Mouse (Mus musculus) hindbrain, embryonic 10.5 days (tissue): ENCODE measurements around the gene Txnip. TPM values are rescaled to one million over a fixed set of nuclear protein-coding genes. Genes with fewer than 3 reads are reported as not detected.

ENCODE experiments used
- DNase-seq: peaks from one replicate; pipeline ENCODE4 v3.0.0-alpha.2; 2017; ENCODE audit warnings: low spot score
- H3K27ac ChIP-seq: fragments of 300-500 bp; sonication (generic); 2 replicates; pipeline ENCODE4 v1.5.1; 2016; ENCODE audit warnings: mild to moderate bottlenecking, moderate library complexity
- H3K27me3 ChIP-seq: fragments of 300-500 bp; sonication (generic); 2 replicates; pipeline ENCODE4 v1.6.1; 2016; ENCODE audit warnings: mild to moderate bottlenecking; ENCODE audit not compliant: poor library complexity, insufficient read depth, severe bottlenecking
- H3K36me3 ChIP-seq: fragments of 300-500 bp; sonication (generic); 2 replicates; pipeline ENCODE4 v1.6.1; 2016; ENCODE audit warnings: mild to moderate bottlenecking, moderate library complexity
- H3K4me1 ChIP-seq: fragments of 300-500 bp; sonication (generic); replicated peaks from 2 replicates; pipeline ENCODE4 v1.6.1; 2016; ENCODE audit warnings: mild to moderate bottlenecking
- H3K4me3 ChIP-seq: fragments of 300-500 bp; sonication (generic); 2 replicates; pipeline ENCODE4 v1.5.1; 2016; ENCODE audit warnings: mild to moderate bottlenecking, moderate library complexity
- H3K9me3 ChIP-seq: fragments of 300-500 bp; sonication (generic); 2 replicates; pipeline ENCODE4 v1.6.1; 2016; ENCODE audit warnings: mild to moderate bottlenecking, moderate library complexity
- WGBS: fragments of 180-500 bp; shearing (Covaris S2); methylation state at CpG from one replicate; pipeline ENCODE4 v1.1.7; 2016; 5-methylcytosine and 5-hydroxymethylcytosine counted together
- polyA plus RNA-seq: library from polyadenylated mRNA; unstranded; fragments of >200 nt; fragmentation: Nextera tagmentation; extraction: Ambion mirVana; gene quantifications from 2 replicates; pipeline ENCODE4 v1.2.1, GENCODE M21; 2016

The Txnip gene
- polyA plus RNA-seq, 1 experiment from 2014 or later = 36.3 TPM

DNA sequence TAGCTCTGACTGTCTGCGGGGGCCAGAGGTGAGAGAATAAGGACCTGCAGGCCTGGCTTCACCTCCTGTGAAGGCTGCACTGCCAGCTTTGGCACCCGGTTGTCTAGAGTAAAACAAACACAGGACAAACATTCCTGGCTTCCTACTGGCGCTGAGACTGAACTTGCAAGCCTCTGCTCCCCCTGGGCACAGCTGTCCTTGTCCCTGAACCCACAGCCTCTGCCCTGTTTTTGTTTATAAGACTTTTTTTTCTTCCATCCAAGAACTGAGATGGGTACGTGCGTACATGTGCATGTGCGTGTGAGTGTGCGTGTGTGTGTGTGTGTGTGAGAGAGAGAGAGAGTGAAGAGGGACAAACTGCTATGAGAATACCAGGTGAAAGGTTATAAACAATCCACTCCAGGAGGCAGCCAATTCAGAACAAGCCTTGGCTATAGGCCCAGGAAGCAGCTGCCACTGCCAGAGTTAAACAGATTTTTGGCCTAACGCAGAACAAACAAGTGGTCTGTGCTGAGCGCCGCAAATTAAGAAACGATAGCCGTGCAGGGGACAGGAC, 2.6 kb upstream of the Txnip start:
- Histone ChIP-seq H3K4me1 (peaks cover 47% of the 10 kb centered on the region), H3K36me3 (peaks cover 10% of the 10 kb centered on the region), H3K4me3 (no peak overlapping the region), H3K9me3 (no peaks in the 10 kb centered on the region), H3K27ac (peak overlapping the region; percentile 46), H3K27me3 (peaks cover 4% of the 10 kb centered on the region; the same call in 1 of the 2 replicates)
- no peak for DNase-seq
- WGBS = 59% methylated on average over 12 of the region's 12 CpGs

DNA sequence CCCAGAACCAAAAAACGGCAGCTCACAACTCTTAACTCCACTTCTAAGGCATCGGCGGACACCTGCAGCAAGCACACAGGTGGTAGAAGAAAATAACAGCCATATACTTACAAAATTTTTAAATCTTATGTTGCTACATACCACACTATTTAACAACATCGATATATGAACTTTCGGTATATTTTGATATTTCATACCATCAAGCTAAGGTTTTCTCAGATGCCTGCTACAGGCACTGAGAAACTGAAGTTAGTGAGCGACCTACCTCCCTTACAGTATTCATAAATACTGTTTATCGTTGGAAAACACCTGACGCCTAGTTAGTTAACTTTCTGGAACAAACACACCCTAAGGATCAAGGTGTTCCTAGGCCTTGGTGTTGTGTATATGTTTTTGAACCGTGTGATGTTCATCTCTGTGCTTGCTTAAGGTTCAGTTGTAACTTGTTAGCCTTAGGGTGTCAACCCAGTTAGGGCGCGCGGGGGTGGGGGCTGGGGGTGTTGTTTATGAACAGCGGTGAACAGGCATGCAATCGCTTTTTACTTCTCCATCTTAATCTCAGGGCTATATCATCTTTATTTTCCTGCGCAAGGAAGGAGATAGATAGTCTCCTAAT, 1.6 kb upstream of the Txnip start:
- H3K27ac ChIP-seq = peak overlapping the region; percentile 92
- H3K27me3 ChIP-seq = peaks cover 4% of the 10 kb centered on the region; the same call in 1 of the 2 replicates
- H3K9me3 ChIP-seq = no peaks in the 10 kb centered on the region
- whole genome bisulfite sequencing = 82% methylated on average over 15 of the region's 15 CpGs
- peaks cover 20% of the 10 kb centered on the region for H3K36me3 ChIP-seq
- peak overlapping the region; percentile 75; the same call in 1 of the 2 replicates for H3K4me3 ChIP-seq
- H3K4me1 ChIP-seq = peaks cover 54% of the 10 kb centered on the region
- DNase-seq = no peak

- Histone ChIP-seq H3K36me3 (peaks cover 24% of the 10 kb centered on the region), H3K9me3 (no peaks in the 10 kb centered on the region), H3K4me3 (peak overlapping the region; percentile 75), H3K27ac (peak overlapping the region; percentile 92), H3K4me1 (peaks cover 53% of the 10 kb centered on the region), H3K27me3 (peaks cover under 1% of the 10 kb centered on the region; the same call in 1 of the 2 replicates)
- no peak for DNase-seq
- WGBS = 11% methylated on average over 22 of the region's 22 CpGs
These were observed 814 bp upstream of the Txnip start for GRCm38 (mm10) chr3:96556651-96557635.

DNA sequence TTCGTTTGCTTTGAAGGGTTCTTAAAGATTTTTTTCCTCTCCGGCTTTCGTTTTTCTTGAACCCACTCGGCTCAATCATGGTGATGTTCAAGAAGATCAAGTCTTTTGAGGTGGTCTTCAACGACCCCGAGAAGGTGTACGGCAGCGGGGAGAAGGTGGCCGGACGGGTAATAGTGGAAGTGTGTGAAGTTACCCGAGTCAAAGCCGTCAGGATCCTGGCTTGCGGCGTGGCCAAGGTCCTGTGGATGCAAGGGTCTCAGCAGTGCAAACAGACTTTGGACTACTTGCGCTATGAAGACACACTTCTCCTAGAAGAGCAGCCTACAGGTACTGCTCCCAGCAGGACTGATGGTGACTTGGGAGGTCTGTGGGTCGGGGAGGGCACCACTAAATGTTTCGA, 402 bp downstream of the Txnip start:
- DNase-seq = no peak
- peak overlapping the region; percentile 92 for H3K27ac ChIP-seq
- peak overlapping the region; percentile 75 for H3K4me3 ChIP-seq
- no peaks in the 10 kb centered on the region for H3K9me3 ChIP-seq
- H3K4me1 ChIP-seq = peaks cover 53% of the 10 kb centered on the region
- H3K27me3 ChIP-seq = no peaks in the 10 kb centered on the region
- WGBS = under 1% methylated on average over 17 of the region's 17 CpGs
- peaks cover 24% of the 10 kb centered on the region for H3K36me3 ChIP-seq

GRCm38 (mm10) chr3:96558668-96559196, 975 bp downstream of the Txnip start:
- H3K27ac ChIP-seq = peak overlapping the region; percentile 92
- no peak for DNase-seq
- H3K27me3 ChIP-seq = no peaks in the 10 kb centered on the region
- H3K4me3 ChIP-seq = peak overlapping the region; percentile 75
- H3K36me3 ChIP-seq = peaks cover 24% of the 10 kb centered on the region
- 55% methylated on average over 10 of the region's 10 CpGs for WGBS
- peaks cover 53% of the 10 kb centered on the region for H3K4me1 ChIP-seq
- no peaks in the 10 kb centered on the region for H3K9me3 ChIP-seq

DNA sequence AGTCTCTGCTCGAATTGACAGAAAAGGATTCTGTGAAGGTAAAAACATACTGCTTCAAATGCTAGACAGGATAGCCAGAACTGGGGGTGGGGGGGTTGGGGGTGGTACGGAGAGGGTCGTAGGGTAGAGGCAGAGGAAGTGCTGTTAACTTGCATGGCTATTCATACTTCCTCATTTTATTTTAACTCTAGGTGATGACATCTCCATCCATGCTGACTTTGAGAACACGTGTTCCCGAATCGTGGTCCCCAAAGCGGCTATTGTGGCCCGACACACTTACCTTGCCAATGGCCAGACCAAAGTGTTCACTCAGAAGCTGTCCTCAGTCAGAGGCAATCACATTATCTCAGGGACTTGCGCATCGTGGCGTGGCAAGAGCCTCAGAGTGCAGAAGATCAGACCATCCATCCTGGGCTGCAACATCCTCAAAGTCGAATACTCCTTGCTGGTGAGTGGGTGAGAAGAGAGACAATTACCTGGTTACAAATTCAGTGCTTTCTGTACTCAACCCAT, 1.7 kb downstream of the Txnip start:
- Histone ChIP-seq H3K27me3 (no peaks in the 10 kb centered on the region), H3K36me3 (peaks cover 24% of the 10 kb centered on the region), H3K9me3 (no peaks in the 10 kb centered on the region), H3K27ac (no peak overlapping the region; the same call in 1 of the 2 replicates), H3K4me3 (peak overlapping the region; percentile 75), H3K4me1 (peaks cover 60% of the 10 kb centered on the region)
- DNase-seq = no peak
- WGBS = 88% methylated on average over 12 of the region's 12 CpGs

DNA sequence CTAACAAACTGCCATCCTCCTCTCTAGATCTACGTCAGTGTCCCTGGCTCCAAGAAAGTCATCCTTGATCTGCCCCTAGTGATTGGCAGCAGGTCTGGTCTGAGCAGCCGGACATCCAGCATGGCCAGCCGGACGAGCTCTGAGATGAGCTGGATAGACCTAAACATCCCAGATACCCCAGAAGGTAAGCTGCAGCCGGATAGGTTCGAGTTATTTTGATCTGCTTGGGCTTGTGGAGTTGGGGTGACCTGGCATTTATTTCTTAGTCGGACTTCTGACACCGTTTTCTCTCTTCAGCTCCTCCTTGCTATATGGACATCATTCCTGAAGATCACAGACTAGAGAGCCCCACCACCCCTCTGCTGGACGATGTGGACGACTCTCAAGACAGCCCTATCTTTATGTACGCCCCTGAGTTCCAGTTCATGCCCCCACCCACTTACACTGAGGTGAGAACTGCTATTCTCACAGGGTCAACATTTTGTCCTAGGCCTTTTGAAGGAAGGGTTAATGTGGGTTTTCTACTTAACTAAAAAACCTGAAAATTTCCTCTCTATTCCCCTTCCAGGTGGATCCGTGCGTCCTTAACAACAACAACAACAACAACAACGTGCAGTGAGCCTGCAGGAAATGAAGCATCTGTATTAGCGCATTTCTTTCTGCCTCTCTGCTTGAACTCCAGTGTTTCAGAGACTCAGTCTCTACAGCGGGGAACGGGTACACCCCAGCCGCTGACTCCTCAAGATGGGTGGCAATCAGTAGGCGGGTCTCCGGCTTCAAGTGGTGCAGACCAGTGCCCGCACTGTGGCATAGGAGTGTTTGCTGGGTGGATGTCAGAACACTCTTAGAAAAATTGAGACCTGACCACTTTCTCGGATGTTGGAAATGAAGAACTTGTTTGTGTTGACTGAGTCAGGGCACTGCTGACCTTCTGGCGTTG, 2.4 kb downstream of the Txnip start:
- no peak overlapping the region; the same call in 1 of the 2 replicates for H3K27ac ChIP-seq
- WGBS = 91% methylated on average over 23 of the region's 23 CpGs

GRCm38 (mm10) chr3:96560881-96561668, 3.3 kb downstream of the Txnip start:
- no peak for DNase-seq
- H3K27ac ChIP-seq = no peak overlapping the region
- H3K9me3 ChIP-seq = no peaks in the 10 kb centered on the region
- peaks cover 24% of the 10 kb centered on the region for H3K36me3 ChIP-seq
- 92% methylated on average over 9 of the region's 9 CpGs for WGBS
- peaks cover 49% of the 10 kb centered on the region for H3K4me1 ChIP-seq
- no peaks in the 10 kb centered on the region for H3K27me3 ChIP-seq
- peak overlapping the region; percentile 75 for H3K4me3 ChIP-seq

More for the DNA sequence above, 2.4 kb downstream of the Txnip start:
- DNase-seq = no peak
- no peaks in the 10 kb centered on the region for H3K9me3 ChIP-seq
- H3K36me3 ChIP-seq = peaks cover 24% of the 10 kb centered on the region
- H3K27me3 ChIP-seq = no peaks in the 10 kb centered on the region
- H3K4me1 ChIP-seq = peaks cover 56% of the 10 kb centered on the region
- H3K4me3 ChIP-seq = peak overlapping the region; percentile 75

DNA sequence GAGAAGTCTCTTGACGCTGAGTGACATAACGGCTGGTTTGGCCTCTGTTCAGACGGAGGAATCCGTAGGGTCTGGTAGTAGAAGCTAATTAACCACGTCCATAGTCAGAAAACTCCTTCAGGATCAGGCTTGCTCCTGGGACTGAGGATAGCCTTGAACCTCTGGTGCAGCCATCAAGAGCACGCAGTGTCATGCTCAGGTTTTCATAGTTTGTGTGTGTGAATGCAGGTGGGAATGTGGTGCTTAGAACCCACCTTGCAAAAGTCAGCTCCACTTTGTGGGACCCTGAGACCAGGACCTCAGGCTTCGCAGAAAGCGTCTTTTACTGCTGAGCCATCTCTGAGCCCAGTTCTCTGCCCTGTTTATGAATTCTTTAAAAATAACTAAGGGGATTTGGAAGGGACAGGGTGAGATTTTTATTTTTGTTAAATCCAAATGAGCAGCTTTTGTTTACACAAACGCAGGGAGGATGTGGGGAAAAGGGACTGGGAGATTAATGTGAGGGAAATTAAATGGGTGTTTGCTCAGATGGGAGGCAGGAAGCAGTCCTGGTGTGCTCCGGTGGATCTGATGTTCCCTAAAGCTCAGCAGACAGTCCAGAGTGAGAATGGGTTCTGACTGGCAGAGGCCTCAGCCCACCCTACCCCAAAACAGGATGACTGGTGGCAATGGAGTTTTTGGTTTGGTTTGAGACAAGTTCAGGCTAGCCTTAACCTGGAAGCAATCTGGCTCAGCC, 4.4 kb downstream of the Txnip start:
- Histone ChIP-seq H3K4me3 (no peak overlapping the region), H3K36me3 (peaks cover 24% of the 10 kb centered on the region), H3K4me1 (peaks cover 39% of the 10 kb centered on the region), H3K27me3 (no peaks in the 10 kb centered on the region), H3K27ac (no peak overlapping the region), H3K9me3 (no peaks in the 10 kb centered on the region)
- no peak for DNase-seq
- WGBS = 71% methylated on average over 10 of the region's 10 CpGs

- Histone ChIP-seq H3K27ac (no peak overlapping the region), H3K9me3 (no peaks in the 10 kb centered on the region), H3K27me3 (no peaks in the 10 kb centered on the region), H3K4me3 (no peak overlapping the region), H3K4me1 (peaks cover 38% of the 10 kb centered on the region), H3K36me3 (peaks cover 24% of the 10 kb centered on the region)
- 95% methylated on average over 8 of the region's 8 CpGs for WGBS
- DNase-seq = no peak
These were observed 5.5 kb downstream of the Txnip start for GRCm38 (mm10) chr3:96563267-96563666.
